Mouse (Mus musculus) gastrocnemius, adult 8-10 months (tissue): Measurements from ENCODE around the gene Mtrr. TPM values are rescaled to one million over a fixed set of nuclear protein-coding genes. Genes with fewer than 3 reads are reported as not detected.

Experiments used
- DNase-seq, 2 experiments: peaks; one replicate each; pipeline ENCODE4 v3.0.0; 2022; ENCODE audit warnings: low spot score in 2 of 2
- total RNA-seq, 4 experiments: library from RNA; stranded (reverse); gene quantifications; 2 replicates each; pipeline ENCODE4 v1.2.4; 2022

Mtrr gene
- 10 to 100 TPM; 23.5 to 27.7 (median 25.2) TPM for total RNA-seq

- peak; percentile 90 to 95 for DNase-seq
These were observed at the start of gene Mtrr, which contains the start of gene Fastkd3 for GRCm38 (mm10) chr13:68581747-68582516. Gene Mtrr, minus strand, starts transcription at chr13:68582149. Gene Fastkd3, plus strand, starts transcription at chr13:68582234.

GRCm38 (mm10) chr13:68627041-68627440 lies 45.1 kb upstream of the Mtrr start:
- DNase-seq = no peak

DNA sequence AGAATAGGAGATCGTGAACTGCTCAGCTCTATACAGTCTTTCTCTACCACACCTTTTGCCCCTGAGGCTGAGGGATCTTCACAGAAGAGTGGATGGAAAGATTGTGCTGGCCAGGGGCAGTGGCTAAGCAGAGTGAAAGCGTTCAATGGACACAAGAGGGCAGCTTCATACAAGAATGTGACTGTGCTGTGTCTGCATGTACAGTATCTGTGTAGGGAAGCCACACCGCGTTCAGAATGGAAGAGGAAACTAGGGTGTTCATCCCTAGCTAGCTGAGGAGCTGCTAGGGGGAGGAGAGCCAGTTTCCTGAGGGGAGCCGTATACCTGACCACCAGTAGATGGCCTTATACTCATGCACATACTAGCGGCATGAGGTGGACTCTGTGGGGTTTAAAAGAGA lies 40.8 kb upstream of the Mtrr start:
- DNase-seq = no peak

GRCm38 (mm10) chr13:68607652-68608405 lies 25.9 kb upstream of the Mtrr start:
- DNase-seq = no peak

- DNase-seq = no peak
These were observed 23.8 kb upstream of the Mtrr start for GRCm38 (mm10) chr13:68605689-68606126.

- DNase-seq = no peak
These were observed 21.1 kb upstream of the Mtrr start for GRCm38 (mm10) chr13:68603085-68603484.

DNA sequence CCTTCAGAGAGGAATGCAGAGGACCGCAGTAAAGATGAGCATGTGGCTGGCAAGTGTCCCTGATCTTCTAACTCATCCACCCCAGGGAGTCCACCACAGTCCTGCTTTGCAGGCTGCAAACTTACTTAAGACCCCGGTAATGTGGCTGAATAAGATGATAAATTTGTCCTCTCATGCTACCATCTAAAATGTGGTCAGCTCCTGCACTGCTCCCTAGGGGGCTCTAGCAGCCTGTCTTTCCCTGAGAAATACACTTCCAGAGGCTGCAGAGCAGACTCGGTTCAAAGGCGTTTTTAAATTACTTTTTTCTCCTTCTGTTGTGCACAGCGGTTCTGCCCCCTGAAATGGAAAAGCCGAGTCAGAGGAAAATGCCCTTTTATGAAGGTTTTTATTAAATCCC lies 19.2 kb upstream of the Mtrr start:
- no peak for DNase-seq

DNA sequence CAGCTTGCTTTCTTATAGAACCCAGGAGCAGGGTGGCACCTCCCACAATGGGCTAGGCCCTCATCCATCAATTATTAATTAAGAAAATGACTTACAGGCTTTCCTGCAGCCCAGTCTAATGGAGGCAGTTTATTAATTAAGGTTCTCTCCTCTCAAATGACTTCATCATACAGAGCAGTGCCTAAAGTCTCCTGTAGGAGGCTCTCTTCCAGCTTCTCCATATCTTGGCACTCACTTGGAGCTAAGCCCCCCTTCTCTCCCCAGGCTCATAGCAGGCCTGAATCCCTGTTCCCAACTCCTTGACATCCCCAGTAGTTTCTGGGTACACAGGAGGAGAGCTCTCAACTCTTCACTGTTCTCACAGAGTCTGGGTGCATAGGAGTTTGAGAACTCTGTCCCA lies 17.0 kb upstream of the Mtrr start:
- no peak for DNase-seq

DNA sequence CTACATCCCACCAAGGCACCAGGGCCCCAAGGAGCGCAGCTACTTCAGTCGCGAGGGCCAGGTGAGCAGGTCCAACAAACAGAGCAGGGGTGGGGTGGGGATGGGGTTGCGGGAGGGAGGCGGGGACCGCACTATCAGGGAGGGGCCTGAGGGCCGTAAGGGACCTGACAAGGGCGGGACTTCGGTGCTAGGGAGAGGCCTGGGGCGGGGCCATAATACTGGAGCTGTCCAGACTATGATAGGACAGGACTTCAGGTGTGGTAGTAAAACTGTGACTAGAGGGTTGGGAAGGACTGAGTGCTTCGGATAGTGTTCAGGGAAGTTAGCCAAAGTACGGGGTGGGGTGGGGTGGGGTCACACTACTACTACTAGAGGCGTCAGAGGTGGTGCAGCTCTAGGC lies 15.7 kb upstream of the Mtrr start:
- no peak for DNase-seq

DNA sequence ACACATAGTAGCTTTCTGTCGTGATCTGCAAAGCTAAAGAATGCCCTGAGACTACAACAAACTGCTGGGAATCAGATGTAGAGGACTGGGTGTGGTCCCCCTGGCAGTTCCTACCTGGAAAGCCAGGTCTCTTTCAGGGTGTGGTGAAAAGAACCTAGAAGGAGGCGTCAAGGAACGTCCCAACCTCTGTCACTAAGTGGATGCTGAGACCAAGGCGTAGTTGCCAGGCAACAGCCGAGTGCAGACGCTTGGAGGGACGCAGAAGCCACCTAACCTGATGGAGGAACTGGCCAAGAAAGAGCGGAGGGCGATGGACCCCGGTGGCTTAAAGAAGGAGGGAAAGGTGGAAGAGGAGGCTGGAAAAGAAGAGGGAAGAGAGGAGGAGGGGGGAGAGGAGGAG lies 15.2 kb upstream of the Mtrr start, which contains the start of gene 1700001L19Rik:
Gene 1700001L19Rik (plus strand): TSS at position 223 of the 400 bp plus-strand sequence.
- no peak for DNase-seq

- DNase-seq = no peak
These were observed 11.8 kb upstream of the Mtrr start for GRCm38 (mm10) chr13:68593797-68594196.

DNA sequence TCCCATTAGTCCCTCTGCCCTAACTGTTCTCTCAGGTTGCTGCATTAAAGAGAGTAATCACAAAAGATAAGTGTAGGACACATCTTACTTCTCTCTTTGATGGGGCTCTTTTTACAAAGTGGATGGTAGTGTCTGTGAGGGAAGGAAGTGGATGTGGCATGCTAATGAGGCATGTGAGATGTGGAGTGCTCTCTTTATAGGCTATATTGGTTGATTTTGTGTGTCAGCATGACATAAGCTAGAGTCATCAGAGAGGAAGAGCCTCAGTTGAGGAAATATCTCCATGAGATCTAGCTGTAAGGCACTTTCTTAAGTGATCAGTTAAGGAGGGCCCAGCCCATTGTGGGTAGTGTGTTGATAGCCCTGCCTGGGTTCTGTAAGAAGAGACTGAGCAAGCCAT lies 6.4 kb upstream of the Mtrr start:
- no peak for DNase-seq

GRCm38 (mm10) chr13:68585441-68585840 lies 3.5 kb upstream of the Mtrr start:
- DNase-seq = no peak

- DNase-seq = no peak
These were observed 2.0 kb upstream of the Mtrr start for GRCm38 (mm10) chr13:68583961-68584360.

DNA sequence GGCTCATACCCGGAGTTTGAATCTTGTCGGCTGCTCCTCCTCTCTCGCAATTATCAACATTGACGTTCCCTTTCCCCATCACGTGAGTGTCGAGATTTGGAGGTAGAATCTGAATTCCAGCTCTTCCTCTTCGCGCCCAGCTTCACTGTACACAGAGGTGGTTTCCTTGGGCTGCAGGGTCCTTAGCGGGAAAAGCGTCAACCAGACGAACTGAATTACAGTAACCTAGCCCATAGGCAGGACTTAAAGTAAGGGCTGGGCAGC lies 500 bp upstream of the Mtrr start:
- DNase-seq = no peak

DNA sequence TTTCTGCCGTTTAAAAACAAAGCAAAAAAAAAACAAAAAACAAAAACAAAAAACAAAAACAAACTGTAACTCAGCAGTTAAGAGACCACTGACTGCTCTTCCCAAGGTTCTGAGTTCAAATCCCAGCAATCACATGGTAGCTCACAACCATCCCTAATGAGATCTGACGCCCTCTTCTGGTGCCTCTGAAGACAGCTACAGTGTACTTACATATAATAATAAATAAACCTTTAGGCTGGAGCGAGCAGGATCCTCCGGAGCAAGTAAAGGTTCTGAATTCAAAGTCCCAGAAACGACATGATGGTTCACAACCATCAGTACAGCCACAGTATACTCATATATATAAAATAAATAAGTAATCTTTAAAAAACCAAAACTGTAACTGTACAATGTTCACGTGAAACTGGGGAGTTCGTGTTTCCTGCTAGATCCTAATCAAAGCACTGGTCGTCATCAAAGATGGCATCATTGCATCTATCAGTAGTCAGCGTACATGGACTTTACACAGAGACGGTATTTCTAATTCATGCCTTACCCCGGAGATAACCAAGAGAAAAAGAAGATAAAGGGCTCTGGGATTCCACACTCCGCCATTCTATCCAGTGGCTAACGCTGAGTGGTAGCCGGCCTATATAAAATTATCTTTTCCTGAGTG lies 736 bp downstream of the Mtrr start:
- DNase-seq = no peak

DNA sequence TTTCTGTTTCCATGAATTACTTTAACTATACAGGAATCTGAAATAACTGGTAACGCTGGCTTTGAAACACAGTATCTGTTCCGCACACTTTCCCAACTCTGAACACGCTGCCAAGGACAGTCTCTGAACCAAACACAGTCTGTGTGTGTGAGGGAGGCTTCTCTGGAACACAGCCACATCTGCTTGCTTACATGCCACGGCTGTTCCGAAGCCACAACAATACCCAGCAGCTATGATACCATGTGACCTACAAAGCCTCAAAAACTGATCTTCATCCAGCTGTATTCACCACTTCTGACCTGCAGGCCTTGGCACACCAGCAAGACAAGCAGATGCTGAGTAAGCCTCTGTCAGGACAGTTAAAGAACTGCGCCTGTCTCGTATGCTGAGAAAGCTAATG lies 4.0 kb downstream of the Mtrr start:
- DNase-seq = no peak

- no peak for DNase-seq
These were observed 7.6 kb downstream of the Mtrr start for GRCm38 (mm10) chr13:68574398-68574797.

- DNase-seq = no peak
These were observed 8.7 kb downstream of the Mtrr start for GRCm38 (mm10) chr13:68572966-68573913.

DNA sequence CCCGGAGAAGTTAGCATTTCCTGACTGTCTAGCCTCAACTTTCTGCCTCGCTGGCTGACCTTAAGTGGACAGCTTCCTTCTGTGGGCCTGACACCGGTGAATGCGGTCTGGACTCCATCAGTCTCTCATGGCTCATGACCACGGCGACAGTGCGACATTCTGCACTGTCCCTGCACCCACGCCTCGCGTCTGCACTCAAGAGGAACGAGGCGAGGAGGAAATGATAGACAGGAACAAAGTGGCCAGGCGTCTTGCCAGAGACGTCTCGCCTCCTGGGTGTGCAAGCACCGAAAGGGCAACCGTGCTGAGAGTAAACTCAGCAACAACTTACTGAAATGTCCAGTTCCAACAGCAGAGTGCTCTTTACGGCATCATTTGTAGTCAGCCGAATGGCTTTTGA lies 9.7 kb downstream of the Mtrr start:
- DNase-seq = no peak
